Mouse (Mus musculus): ENCODE results near the gene Obp1b. TPM values are rescaled to one million over a fixed set of nuclear protein-coding genes. Genes with fewer than 3 reads are reported as not detected.
"Not testable (repeated sequence)": the region's sequence is repeated elsewhere in the genome, so short reads cannot be mapped to it uniquely, and the experiment has no call there.

Gene Obp1b
- polyA plus RNA-seq (2012; rRNA removed) (not detected in 2 replicates), polyA plus RNA-seq (2014; fragmentation: Nextera tagmentation; extraction: Ambion mirVana) (not detected in 2 replicates)

DNA sequence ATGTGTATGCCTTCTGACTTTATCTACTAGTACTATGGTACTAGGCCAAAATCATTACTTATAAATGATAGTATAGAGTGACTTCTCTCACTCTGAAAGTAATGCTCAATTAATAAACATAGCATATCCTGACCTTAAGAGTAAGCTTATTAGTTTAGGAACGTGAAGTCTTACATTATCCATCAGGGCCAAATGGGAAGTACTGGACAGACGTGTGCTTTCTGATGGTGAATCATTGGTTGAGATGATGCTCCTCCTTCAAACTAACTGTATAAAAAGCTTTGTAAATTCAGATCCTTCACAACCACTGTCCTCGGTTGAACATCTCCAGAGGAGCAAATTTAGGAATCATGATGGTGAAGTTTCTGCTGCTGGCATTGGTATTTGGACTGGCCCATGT lies at the start of gene Obp1b:
Gene Obp1b, plus strand, starts transcription at position 301 of the 400 bp plus-strand sequence.
- not testable (repeated sequence) for ATAC-seq (ENCODE audit: low FRiP score, low read depth); H3K9me3 ChIP-seq (ENCODE audit: control insufficient read depth, low read length); H3K27me3 ChIP-seq (ENCODE audit: control insufficient read depth, insufficient read depth, low read length); H3K36me3 ChIP-seq (ENCODE audit: control insufficient read depth, insufficient read depth, low read length); H3K27ac ChIP-seq (replicated peaks; ENCODE audit: low read depth, low read length); H3K4me2 ChIP-seq (replicated peaks; ENCODE audit: low read depth, low read length, severe bottlenecking); H3K9ac ChIP-seq (ENCODE audit: low read depth, low read length, severe bottlenecking); H3K4me1 ChIP-seq (ENCODE audit: control insufficient read depth, insufficient read depth, low read length); DNase-seq (ENCODE audit: low spot score); H3K4me3 ChIP-seq (replicated peaks; ENCODE audit: low read length)
- WGBS, result no CpG with 5 or more reads among the region's 3 CpGs

DNA sequence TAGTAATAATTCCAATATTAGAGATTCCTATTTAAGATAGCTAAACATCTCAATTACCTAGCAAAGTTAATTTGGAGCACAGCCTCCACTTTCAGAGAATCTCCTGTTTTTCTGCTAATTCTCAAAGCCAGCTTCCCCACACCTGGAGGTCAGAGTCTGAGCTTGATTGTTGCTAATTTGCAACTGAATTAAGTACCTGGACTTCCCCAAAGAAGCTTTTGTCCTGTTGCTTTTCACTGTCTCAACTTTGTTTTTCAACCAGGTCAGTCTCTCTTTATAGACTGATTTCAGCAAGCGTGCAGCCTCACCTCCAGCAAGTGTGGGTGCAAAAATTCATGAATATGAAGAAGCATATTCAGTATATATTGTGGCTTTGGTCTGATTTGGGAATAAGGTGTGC lies 15.6 kb downstream of the Obp1b start:
- not testable (repeated sequence) for ATAC-seq (ENCODE audit: low FRiP score, low read depth); H3K4me3 ChIP-seq (replicated peaks; ENCODE audit: low read length); H3K9me3 ChIP-seq (ENCODE audit: control insufficient read depth, low read length); H3K27ac ChIP-seq (replicated peaks; ENCODE audit: low read depth, low read length); DNase-seq (ENCODE audit: low spot score); H3K9ac ChIP-seq (ENCODE audit: low read depth, low read length, severe bottlenecking); H3K4me2 ChIP-seq (replicated peaks; ENCODE audit: low read depth, low read length, severe bottlenecking); H3K36me3 ChIP-seq (ENCODE audit: control insufficient read depth, insufficient read depth, low read length); H3K4me1 ChIP-seq (ENCODE audit: control insufficient read depth, insufficient read depth, low read length); H3K27me3 ChIP-seq (ENCODE audit: control insufficient read depth, insufficient read depth, low read length)
- WGBS, result 63% methylated on average over 1 of the region's 1 CpGs

DNA sequence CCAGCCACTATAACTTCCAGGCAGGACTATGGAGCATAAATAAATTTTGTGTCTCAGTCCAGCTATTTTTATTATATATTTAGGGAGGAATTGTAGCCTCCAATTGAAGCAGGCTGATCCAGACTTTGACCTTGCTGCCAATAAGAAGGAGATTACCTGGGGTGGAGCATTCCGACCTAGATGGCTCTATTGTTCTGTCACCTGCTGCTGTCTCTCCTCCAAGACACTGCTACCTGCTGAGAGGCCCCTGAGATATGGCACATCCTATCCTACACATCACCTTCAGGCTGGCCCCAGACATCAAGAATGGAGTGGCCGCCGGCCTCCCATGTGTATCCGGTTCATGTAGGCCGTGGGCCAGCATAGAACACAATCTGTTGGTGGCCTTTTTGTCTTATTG lies 16.3 kb downstream of the Obp1b start:
- 84% methylated on average over 5 of the region's 5 CpGs for WGBS
- no peak overlapping the region for H3K4me3 ChIP-seq (replicated peaks; ENCODE audit: low read length)
- H3K9me3 ChIP-seq (ENCODE audit: control insufficient read depth, low read length), result no peaks in the 10 kb centered on the region
- DNase-seq (ENCODE audit: low spot score) (no peak), ATAC-seq (ENCODE audit: low FRiP score, low read depth) (no peak)
- TF ChIP-seq POLR2A (IDR thresholded peaks at IDR 0.05; ENCODE audit: borderline replicate concordance, extremely low read depth, insufficient read depth, insufficient read length), result no peak
- H3K27ac ChIP-seq (replicated peaks; ENCODE audit: low read depth, low read length), result no peak overlapping the region
- no peaks in the 10 kb centered on the region for H3K36me3 ChIP-seq (ENCODE audit: control insufficient read depth, insufficient read depth, low read length)
- no peaks in the 10 kb centered on the region for H3K4me1 ChIP-seq (ENCODE audit: control insufficient read depth, insufficient read depth, low read length)
- no peaks in the 10 kb centered on the region for H3K27me3 ChIP-seq (ENCODE audit: control insufficient read depth, insufficient read depth, low read length)
- no peak overlapping the region for H3K4me2 ChIP-seq (replicated peaks; ENCODE audit: low read depth, low read length, severe bottlenecking)
- H3K9ac ChIP-seq (ENCODE audit: low read depth, low read length, severe bottlenecking), result no peak overlapping the region

Other genes with a start within 250 kb of the Obp1b start
- not detected in 2 replicates for gene Obp1a, start 95.4 kb upstream of the Obp1b start, polyA plus RNA-seq (2012; rRNA removed)
- gene Obp1a, start 95.4 kb upstream of the Obp1b start, polyA plus RNA-seq (2014; fragmentation: Nextera tagmentation; extraction: Ambion mirVana), result not detected in 2 replicates
- gene Gm5938, start 61.3 kb upstream of the Obp1b start, polyA plus RNA-seq (2012; rRNA removed), result not detected in 2 replicates
- gene Gm5938, start 61.3 kb upstream of the Obp1b start, polyA plus RNA-seq (2014; fragmentation: Nextera tagmentation; extraction: Ambion mirVana), result not detected in 2 replicates
- not detected in 2 replicates for gene Gm14743, start 59.1 kb downstream of the Obp1b start, polyA plus RNA-seq (2012; rRNA removed)
- not detected in 2 replicates for gene Gm14743, start 59.1 kb downstream of the Obp1b start, polyA plus RNA-seq (2014; fragmentation: Nextera tagmentation; extraction: Ambion mirVana)
- gene 4930480E11Rik, start 182.9 kb downstream of the Obp1b start, polyA plus RNA-seq (2012; rRNA removed), result not detected in 2 replicates
- not detected in 2 replicates for gene 4930480E11Rik, start 182.9 kb downstream of the Obp1b start, polyA plus RNA-seq (2014; fragmentation: Nextera tagmentation; extraction: Ambion mirVana)

All from limb, embryonic 14.5 days (tissue).